Mouse (Mus musculus) brain, adult 2 months (tissue): ENCODE data around the gene Gimd1.
A peak's percentile ranks its signal among the peaks of the same experiment; 100 is the strongest.

Experiments
- DNase-seq: peaks from one replicate; pipeline ENCODE4 v3.0.0; 2011; ENCODE audit warnings: low read depth, low spot score

Gene Gimd1

DNA sequence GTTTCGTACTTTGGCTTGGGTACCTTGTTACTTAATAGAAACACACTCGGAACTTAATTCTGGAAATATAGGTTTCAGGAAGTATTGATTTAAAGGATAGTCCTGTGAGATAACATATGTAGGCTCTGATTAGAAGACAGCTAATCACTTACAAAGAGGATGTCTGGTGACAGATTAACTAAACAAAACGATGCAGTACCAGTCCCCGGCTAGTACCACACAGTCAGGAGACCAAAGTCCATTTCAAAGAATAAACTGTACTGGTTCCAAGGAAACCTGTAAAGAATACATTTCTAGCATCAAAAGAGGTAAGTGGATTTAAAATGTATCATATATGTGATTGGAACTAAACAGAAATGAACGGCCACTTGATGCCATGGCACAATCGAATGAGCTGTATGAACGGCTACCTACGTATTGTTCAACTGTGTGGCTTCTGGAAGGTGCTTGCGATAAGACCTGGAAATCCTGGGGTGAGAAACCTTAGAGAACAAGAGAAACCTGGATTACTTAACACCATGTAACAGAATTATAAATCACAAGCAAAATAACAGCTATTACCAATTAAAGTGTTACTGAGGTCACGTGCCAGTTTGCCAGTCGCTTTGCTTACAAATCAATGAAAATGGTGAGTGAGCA lies at the start of gene Gimd1:
Gene Gimd1 (plus strand): TSS at position 220 of the 639 bp plus-strand sequence.
- DNase-seq: no peak

GRCm38 (mm10) chr3:132581198-132581597 lies 48.4 kb upstream of the Gimd1 start:
- DNase-seq: no peak

DNA sequence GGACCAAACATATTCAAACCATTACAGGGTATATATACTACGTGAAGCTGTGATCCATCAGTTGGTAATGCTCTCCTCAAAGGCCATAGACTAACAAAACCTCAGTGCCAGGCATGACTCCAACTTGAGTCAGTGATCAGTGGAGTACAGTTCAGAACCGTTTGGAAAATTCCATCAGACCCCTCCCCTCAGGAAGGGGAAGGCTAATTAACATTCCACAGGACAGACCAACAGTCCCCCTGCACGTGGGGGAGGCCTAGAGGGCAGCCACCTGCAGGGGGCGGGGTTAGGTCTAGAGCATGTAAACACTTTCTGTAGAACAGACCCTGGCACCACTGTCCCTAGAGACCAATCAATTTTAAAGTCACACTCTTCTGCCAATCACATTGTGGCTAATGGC lies 47.3 kb upstream of the Gimd1 start:
- no peak for DNase-seq

DNA sequence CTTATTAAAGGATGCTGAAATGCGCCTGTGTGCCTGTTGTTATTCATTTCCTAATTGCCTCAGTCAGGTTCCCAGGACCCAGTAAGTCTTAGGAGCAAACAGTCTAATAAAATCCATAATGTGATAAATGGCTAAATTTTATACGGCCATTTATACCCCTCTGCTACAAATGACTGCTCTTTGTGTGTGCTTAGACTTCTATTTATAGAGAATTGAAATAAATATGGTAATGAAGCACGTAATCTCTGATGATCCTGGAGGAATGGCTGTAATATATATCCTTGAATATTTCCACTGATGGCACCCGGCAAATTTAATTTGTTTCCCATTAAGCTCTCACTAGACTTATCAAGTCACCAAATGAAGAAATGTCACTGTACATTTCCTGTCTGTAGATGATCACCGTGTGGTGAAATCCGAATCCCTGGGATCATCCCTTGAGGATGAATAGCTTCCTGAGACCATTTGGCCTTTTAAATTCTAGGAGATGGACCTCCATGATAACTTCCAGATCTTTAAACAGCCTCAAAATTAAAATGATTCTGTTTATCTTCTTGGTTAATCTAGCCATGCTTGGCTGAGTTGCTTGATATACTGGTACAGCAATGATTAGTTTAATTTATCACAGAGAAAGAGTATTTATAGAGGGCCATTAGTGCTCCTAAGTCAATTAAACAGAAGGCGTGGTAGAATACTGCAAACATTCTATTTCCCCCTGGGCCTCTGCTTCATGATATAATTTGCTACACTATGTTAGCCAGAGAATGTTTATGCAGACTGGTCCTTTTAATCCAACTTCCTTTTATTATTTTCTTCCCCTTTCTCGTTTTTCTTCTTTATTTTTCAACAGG lies 44.3 kb upstream of the Gimd1 start:
- DNase-seq: no peak

DNA sequence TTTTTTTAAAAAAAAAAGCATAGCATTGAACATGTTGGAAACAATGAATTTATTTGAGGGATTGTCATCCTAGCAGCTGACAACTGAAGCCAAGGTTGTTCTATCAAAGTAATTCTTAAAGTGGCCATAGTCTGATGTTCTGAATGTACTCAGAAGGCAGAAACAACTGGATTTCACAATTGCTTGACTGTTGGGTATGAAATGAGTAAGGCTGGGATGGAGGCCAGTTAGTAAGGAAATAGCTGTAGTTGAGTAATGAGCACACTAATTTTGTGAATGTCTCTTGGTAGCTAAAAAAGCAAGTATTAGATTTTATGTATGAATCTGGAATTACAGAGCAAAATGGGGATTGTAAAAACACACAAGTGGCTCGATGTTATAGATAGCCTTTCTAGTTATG lies 41.5 kb upstream of the Gimd1 start:
- no peak for DNase-seq

GRCm38 (mm10) chr3:132590010-132590409 lies 39.6 kb upstream of the Gimd1 start:
- no peak for DNase-seq

- no peak for DNase-seq
Measured at GRCm38 (mm10) chr3:132590604-132591003, 39.0 kb upstream of the Gimd1 start.

DNA sequence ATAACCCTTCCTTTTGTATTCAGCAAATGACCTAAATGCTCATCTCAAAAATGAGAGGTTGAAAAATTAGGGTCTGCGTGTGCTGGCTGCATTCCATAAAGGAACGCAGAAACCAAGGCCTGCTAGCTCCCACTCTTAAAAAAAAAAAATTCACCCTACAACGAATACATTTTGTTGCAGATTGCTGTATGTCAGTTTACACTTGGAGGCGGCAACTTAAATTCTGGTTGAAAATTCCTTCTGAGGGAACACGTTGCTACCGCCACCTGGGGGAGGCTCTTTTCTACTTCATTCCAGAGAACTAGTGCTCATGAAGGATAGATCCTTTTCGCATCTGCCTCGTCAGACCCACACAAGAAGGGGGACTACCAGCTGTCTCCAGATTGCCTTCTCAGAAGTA lies 879 bp upstream of the Gimd1 start:
- DNase-seq: peak; percentile 62

DNA sequence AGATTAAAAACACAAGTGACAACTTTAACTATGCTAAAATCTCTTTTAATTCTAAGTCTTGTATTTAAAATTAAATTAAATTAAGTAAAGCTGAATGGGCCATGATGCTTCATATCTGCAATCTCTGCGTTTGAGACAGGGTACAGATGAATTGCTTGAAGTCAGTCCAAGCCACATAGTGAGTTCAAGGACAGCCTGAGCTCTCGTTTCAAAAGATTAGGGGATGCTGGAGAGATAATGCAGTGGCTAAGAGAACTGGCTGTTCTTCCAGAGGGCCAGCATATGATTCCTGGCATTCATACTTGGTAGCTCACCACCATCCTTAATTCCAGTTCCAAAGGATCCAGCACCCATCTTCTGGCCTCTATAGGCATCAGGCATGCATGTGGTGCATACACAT lies 3.6 kb downstream of the Gimd1 start:
- DNase-seq: no peak

GRCm38 (mm10) chr3:132637080-132637479 lies 7.5 kb downstream of the Gimd1 start:
- DNase-seq: no peak

DNA sequence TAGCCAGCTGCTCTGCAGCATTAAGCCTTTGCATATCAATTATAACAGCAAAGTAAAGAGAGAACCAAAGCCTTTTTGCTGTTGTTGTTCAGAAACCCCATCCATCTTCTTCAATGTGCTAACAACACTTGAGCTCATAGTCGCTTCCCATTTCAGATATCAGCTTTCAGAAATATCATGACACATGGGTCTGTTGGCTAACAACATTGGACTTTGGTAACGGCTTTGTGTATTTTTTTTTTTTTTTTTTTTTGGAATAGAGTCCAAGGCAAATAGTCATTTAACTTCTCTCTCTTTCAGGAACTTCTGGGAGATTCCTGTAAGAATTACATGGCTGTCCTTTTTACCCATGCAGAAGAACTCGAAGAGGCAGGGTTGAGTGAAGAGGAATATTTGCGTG lies 14.5 kb downstream of the Gimd1 start:
- DNase-seq: no peak

DNA sequence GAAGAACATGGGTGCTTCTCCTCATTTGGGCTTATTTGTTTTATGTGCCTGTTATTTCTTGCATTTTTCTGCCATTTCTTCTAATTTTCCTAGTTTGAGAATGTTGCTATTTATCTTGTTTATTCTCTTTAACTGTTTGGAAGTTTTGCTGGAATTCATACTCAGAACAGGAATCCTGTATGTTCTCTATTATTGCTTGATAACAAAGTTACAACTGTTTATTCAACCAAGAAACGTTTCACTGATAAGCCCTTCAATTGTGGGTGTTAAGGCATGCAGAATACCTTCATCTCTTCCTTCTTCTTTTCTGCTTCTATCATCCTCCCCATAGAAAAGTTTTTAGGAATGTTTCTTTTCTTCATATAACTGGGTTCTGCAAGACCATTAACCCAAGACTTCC lies 17.2 kb downstream of the Gimd1 start:
- no peak for DNase-seq

DNA sequence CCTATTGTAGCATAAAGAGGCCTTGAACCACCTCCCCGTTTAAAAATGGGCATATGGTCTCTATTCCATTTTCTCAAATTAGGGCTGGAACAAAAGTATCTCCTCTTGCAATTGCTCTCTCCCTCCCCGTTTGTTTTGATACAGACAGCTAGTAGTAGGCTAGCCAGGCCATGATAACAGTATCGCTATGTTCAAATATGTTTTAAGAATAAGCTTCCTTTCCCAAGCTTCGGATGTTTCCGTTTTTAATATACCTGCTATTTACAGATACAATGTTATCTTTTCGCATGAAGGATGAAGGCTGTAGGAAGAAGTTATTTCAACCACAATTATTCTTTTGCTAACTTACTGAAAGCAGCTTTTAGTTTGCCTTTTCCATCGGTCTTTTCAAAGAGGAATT lies 19.7 kb downstream of the Gimd1 start:
- DNase-seq: no peak

- peak; percentile 3 for DNase-seq
Measured at GRCm38 (mm10) chr3:132650191-132650590, 20.6 kb downstream of the Gimd1 start.

DNA sequence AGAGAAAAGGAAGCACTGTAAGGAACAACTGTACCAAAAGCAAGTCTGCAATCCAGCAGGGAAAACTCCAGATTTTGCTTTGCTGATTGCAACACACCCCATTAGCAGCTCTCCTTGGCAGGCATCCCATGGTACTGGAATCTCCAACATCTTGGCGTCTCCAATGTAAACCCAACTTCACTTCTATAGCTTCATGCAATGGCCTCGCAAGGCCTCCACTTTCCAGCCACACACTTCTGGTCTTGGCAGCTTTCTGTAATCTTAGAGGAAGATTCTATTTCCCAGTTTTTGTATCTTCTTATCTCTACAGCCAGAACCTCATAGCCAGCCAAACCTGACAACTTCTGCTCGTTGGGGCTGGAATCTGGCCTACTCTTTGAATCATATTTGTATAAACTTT lies 22.2 kb downstream of the Gimd1 start:
- DNase-seq: peak; percentile 33

DNA sequence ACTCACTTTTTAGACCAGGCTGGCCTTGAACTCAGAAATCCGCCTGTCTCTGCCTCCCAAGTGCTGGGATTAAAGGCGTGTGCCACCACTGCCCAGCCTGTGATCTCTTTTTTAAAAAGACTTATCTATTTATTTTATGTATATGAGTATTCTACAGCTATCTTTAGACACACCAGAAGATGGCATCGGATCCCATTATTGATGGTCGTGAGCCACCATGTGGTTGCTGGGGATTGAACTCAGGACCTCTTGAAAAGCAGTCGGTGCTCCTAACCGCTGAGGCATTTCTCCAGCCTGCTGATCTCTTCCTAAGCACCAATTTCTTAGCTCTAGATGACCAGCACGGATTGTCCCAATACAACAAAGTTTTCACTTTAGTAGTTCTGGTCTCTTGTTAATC lies 24.3 kb downstream of the Gimd1 start:
- DNase-seq: no peak

GRCm38 (mm10) chr3:132655955-132656354 lies 26.3 kb downstream of the Gimd1 start:
- no peak for DNase-seq

- no peak for DNase-seq
Measured at GRCm38 (mm10) chr3:132677494-132677893, 47.9 kb downstream of the Gimd1 start.

DNA sequence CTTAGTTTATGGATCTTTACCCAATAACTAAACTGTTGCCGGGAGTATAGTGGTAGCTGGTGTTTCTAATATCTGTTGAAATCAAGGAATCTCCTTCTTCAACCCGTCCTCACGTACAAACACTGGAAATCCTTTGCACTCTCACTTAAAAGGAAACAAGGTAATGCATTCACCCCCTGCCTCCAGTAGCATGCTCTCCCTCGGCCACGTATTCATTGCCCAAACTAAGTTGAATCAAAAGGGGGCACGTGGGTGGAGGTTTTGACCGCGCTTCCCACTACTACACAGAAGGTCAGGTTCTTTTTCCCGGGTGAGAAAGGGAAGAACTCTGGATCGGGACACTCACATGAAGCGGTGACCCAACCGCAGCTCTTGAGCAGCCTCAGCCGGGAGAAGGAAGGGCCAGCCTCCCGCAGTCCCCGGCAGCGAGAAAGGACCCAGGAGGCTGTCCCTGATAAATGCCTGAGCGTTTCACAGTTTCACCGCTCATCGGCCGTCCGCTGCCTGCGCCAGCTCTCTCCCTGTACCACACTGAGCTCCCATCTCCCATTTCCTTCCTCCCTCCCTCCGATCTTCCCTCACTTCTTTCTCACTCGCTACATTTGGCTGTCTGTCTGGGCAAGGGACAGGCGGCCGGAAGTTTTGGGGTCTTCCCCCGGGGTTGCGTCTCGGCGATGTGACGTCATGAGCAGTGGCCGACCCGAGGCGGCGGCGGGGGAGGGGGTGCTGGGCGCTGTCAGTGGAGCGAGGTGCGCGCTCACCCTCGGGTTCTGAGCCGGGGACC lies 54.0 kb downstream of the Gimd1 start, which contains the start of gene Tbck:
Gene Tbck (plus strand): TSS at position 698 of the 784 bp plus-strand sequence.
- peak; percentile 95 for DNase-seq

GRCm38 (mm10) chr3:132684231-132684928 lies 54.8 kb downstream of the Gimd1 start, which contains the start of gene Aimp1:
TSS of gene Aimp1 (minus strand) at chr3:132684370.
- no peak for DNase-seq
